ENCODE assay signal across 9 mouse cellular contexts in genomic region chr7:110816037-110816436, GRCm38 (mm10). TPM values are rescaled to one million over a fixed set of nuclear protein-coding genes. Genes with fewer than 3 reads are reported as not detected.
DNase-seq lines count a peak whose midpoint lies in the region; ATAC-seq and TF ChIP-seq lines count a peak whose summit lies in the region.
"Had no signal": no experiment of that assay in that cellular context is flagged by ENCODE, and none has a peak within 500 bp of the region (broad histone marks: within the 10 kb centered on the region; RNA-seq: fewer than 3 reads in every experiment).

No protein-coding gene starts in this region.

- ATAC-seq in Patski = no peak
- ATAC-seq in embryonic facial prominence, embryonic 13.5 days (ENCODE audit: insufficient number of reproducible peaks, insufficient read depth, low FRiP score, low TSS enrichment, low read depth) = 0 out of 2 replicates have a peak, but pooled peaks have one; percentile 56
- 0 out of 2 replicates have a peak, but pooled peaks have one; percentile 65 for ATAC-seq in midbrain, postnatal 0 days (ENCODE audit: low FRiP score)

- POLR2A ChIA-PET in Patski (lab: Charles Lee) = no interaction called here

- intact Hi-C loops in heart, postnatal 10 days (cut with DNase I) = loop anchor here (1.0 kb wide), 2 partner anchors 114 to 199 kb away; no protein-coding TSS in a partner anchor

- H3K4me1 ChIP-seq in embryonic facial prominence, embryonic 13.5 days = peaks cover 2% of the 10 kb centered on the region
- H3K4me1 ChIP-seq in midbrain, postnatal 0 days (ENCODE audit: insufficient read depth, low read length) = no peaks in the 10 kb centered on the region

- in situ Hi-C loops in Patski (cut with MboI; ENCODE audit: low pct_unique_long_range_greater_than_20kb) = no loop called here

- CTCF ChIA-PET in Patski (lab: Charles Lee) = interaction anchor here (0.8 to 1.8 kb wide), 3 partner anchors 114 to 195 kb away, joined by 3 to 5 read pairs (median 4); no protein-coding TSS in a partner anchor

- no peaks in the 10 kb centered on the region for H3K27me3 ChIP-seq in Patski
- H3K27me3 ChIP-seq in embryonic facial prominence, embryonic 13.5 days = no peaks in the 10 kb centered on the region
- no peaks in the 10 kb centered on the region for H3K27me3 ChIP-seq in midbrain, postnatal 0 days (ENCODE audit: insufficient read depth, low read length)

- no peak overlapping the region for H3K4me2 ChIP-seq in embryonic facial prominence, embryonic 13.5 days
- no peak overlapping the region for H3K4me2 ChIP-seq in midbrain, postnatal 0 days (ENCODE audit: low read depth, low read length, poor library complexity, severe bottlenecking)

- peaks cover 8% of the 10 kb centered on the region; the same call in 1 of the 2 replicates for H3K36me3 ChIP-seq in embryonic facial prominence, embryonic 13.5 days
- 0 out of 2 replicates have a peak, but pooled peaks cover under 1% of the 10 kb centered on the region for H3K36me3 ChIP-seq in midbrain, postnatal 0 days (ENCODE audit: insufficient read depth, low read length)

- H3K27ac ChIP-seq in embryonic facial prominence, embryonic 13.5 days = no peak overlapping the region
- H3K27ac ChIP-seq in midbrain, postnatal 0 days (ENCODE audit: low read depth, low read length) = no peak overlapping the region

- no peak overlapping the region for H3K4me3 ChIP-seq in embryonic facial prominence, embryonic 13.5 days
- no peak overlapping the region for H3K4me3 ChIP-seq in midbrain, postnatal 0 days (ENCODE audit: low read depth, low read length)
- H3K4me3 ChIP-seq: myocyte had no signal

- peak; percentile 85 for TF ChIP-seq CTCF in Patski (IDR thresholded peaks at IDR 0.05)
- peak; percentile 93 for TF ChIP-seq CTCF in midbrain, postnatal 0 days (IDR thresholded peaks at IDR 0.05)

- 28% methylated on average over 5 of the region's 5 CpGs for WGBS in embryonic facial prominence, embryonic 13.5 days
- 75% methylated on average over 5 of the region's 5 CpGs for WGBS in midbrain, postnatal 0 days

- peak; percentile 72 to 76 for DNase-seq in heart, postnatal 10 days
- no peak for DNase-seq in heart, adult 9 months (ENCODE audit: low spot score in 2 of 2)
- peak; percentile 67 for DNase-seq in CD4-positive helper T cell, adult 2 months (ENCODE audit: low read depth, low spot score)
- DNase-seq in Patski (ENCODE audit: low read depth, low spot score) = no peak
- DNase-seq in kidney, postnatal 36 days = peak; percentile 50 to 70
- peak; percentile 74 for DNase-seq in midbrain, postnatal 0 days (ENCODE audit: low spot score)
- DNase-seq in gastrocnemius, adult 8-10 months (ENCODE audit: low spot score in 2 of 2) = no peak

- H3K9me3 ChIP-seq in embryonic facial prominence, embryonic 13.5 days = no peaks in the 10 kb centered on the region
- no peaks in the 10 kb centered on the region for H3K9me3 ChIP-seq in midbrain, postnatal 0 days (ENCODE audit: low read length)

- no peak overlapping the region for H3K9ac ChIP-seq in embryonic facial prominence, embryonic 13.5 days
- no peak overlapping the region for H3K9ac ChIP-seq in midbrain, postnatal 0 days (replicated peaks; ENCODE audit: low read length, poor library complexity, severe bottlenecking)

RNA-seq across cellular contexts. Expression of gene Rnf141, which starts 28.2 kb away (rescaled TPM):
- 10 to 100 TPM; 50.4 to 51.2 TPM for total RNA-seq in heart, postnatal 10 days (2021)
- 19.7 TPM for polyA plus RNA-seq in Patski (2021)
- 16.9 and 17.0 TPM in 2 replicates for polyA plus RNA-seq in embryonic facial prominence, embryonic 13.5 days (2015; fragmentation: Nextera tagmentation; extraction: Ambion mirVana)
- 88.5 and 133 TPM in 2 replicates for total RNA-seq in midbrain, postnatal 0 days (2014; rRNA removed)
- 28.5 and 29.6 TPM in 2 replicates for polyA plus RNA-seq in midbrain, postnatal 0 days (2015; fragmentation: Nextera tagmentation; extraction: Ambion mirVana)
- total RNA-seq in gastrocnemius, adult 8-10 months (2022) = 10 to 100 TPM; 19.8 to 25.9 (median 23.2) TPM

RNA-seq across cellular contexts. Expression of gene Lyve1, which starts 47.0 kb away (rescaled TPM):
- total RNA-seq in heart, postnatal 10 days (2021) = 10 to 100 TPM in 1 of 2 experiments, 1 to 10 TPM in 1; 9.6 to 18.9 TPM
- not detected for polyA plus RNA-seq in Patski (2021)
- 2.8 and 5.2 TPM in 2 replicates for polyA plus RNA-seq in embryonic facial prominence, embryonic 13.5 days (2015; fragmentation: Nextera tagmentation; extraction: Ambion mirVana)
- 9.7 and 12.5 TPM in 2 replicates for total RNA-seq in midbrain, postnatal 0 days (2014; rRNA removed)
- 5.4 and 7.2 TPM in 2 replicates for polyA plus RNA-seq in midbrain, postnatal 0 days (2015; fragmentation: Nextera tagmentation; extraction: Ambion mirVana)
- total RNA-seq in gastrocnemius, adult 8-10 months (2022) = 1 to 10 TPM; 1.1 to 6.6 (median 3.2) TPM
- polyA plus RNA-seq: myocyte had no signal

RNA-seq across cellular contexts. Expression of gene Ampd3, which starts 48.0 kb away (rescaled TPM):
- 10 to 100 TPM; 37.7 to 39.2 TPM for total RNA-seq in heart, postnatal 10 days (2021)
- 59.3 TPM for polyA plus RNA-seq in Patski (2021)
- polyA plus RNA-seq in embryonic facial prominence, embryonic 13.5 days (2015; fragmentation: Nextera tagmentation; extraction: Ambion mirVana) = 3.5 and 6.2 TPM in 2 replicates
- total RNA-seq in midbrain, postnatal 0 days (2014; rRNA removed) = 20.6 and 22.7 TPM in 2 replicates
- 13.2 and 16.2 TPM in 2 replicates for polyA plus RNA-seq in midbrain, postnatal 0 days (2015; fragmentation: Nextera tagmentation; extraction: Ambion mirVana)
- total RNA-seq in gastrocnemius, adult 8-10 months (2022) = 10 to 100 TPM in 2 of 4 experiments, 1 to 10 TPM in 2; 7.4 to 11.7 (median 9.5) TPM

Comparison
In these comparisons a context has a peak if more than half of its experiments do, and no peak if none do; other contexts are left out.
1. DNase-seq: peak in heart, postnatal 10 days (2 of 2), CD4-positive helper T cell, adult 2 months (single experiment), kidney, postnatal 36 days (2 of 2) and midbrain, postnatal 0 days (single experiment); none in heart, adult 9 months (0 of 2), Patski (single experiment) and gastrocnemius, adult 8-10 months (0 of 2).